Mouse (Mus musculus) urinary bladder, postnatal 10 days (tissue): ENCODE data around the gene Psmc4.

Experiments used
- DNase-seq: peaks from one replicate; pipeline ENCODE4 v3.0.0; 2022; ENCODE audit warnings: low spot score

Gene Psmc4

GRCm38 (mm10) chr7:28049476-28050409 lies at the start of gene Psmc4:
Gene Psmc4, minus strand, starts transcription at chr7:28050101.
- peak; percentile 89 for DNase-seq

- no peak for DNase-seq
These were observed 49.2 kb upstream of the Psmc4 start for GRCm38 (mm10) chr7:28099101-28099500.

- no peak for DNase-seq
These were observed 43.6 kb upstream of the Psmc4 start for GRCm38 (mm10) chr7:28093541-28093940.

GRCm38 (mm10) chr7:28086236-28086635 lies 36.3 kb upstream of the Psmc4 start:
- DNase-seq: no peak

GRCm38 (mm10) chr7:28084215-28084614 lies 34.3 kb upstream of the Psmc4 start:
- no peak for DNase-seq

- DNase-seq: no peak
These were observed 20.8 kb upstream of the Psmc4 start, which contains the start of gene Fcgbp for GRCm38 (mm10) chr7:28070531-28071298. Gene Fcgbp, plus strand, starts transcription at chr7:28071236.

GRCm38 (mm10) chr7:28069546-28070172 lies 19.8 kb upstream of the Psmc4 start:
- DNase-seq: no peak

GRCm38 (mm10) chr7:28068661-28069060 lies 18.8 kb upstream of the Psmc4 start:
- DNase-seq: no peak

- DNase-seq: no peak
These were observed 10.1 kb upstream of the Psmc4 start for GRCm38 (mm10) chr7:28059972-28060371.

GRCm38 (mm10) chr7:28053046-28053930 lies 3.4 kb upstream of the Psmc4 start:
- DNase-seq: no peak

- no peak for DNase-seq
These were observed 683 bp upstream of the Psmc4 start for GRCm38 (mm10) chr7:28050584-28050983.

- DNase-seq: no peak
These were observed 5.4 kb downstream of the Psmc4 start for GRCm38 (mm10) chr7:28044524-28044923.

- no peak for DNase-seq
These were observed 35.5 kb downstream of the Psmc4 start for GRCm38 (mm10) chr7:28014445-28014810.

GRCm38 (mm10) chr7:28013549-28014444 lies 36.1 kb downstream of the Psmc4 start, which contains the start of gene Zfp850:
Gene Zfp850, minus strand, starts transcription at chr7:28014115.
- DNase-seq: peak; percentile 23

GRCm38 (mm10) chr7:28010271-28010670 lies 39.6 kb downstream of the Psmc4 start:
- DNase-seq: no peak
